In the genomic region with DNA sequence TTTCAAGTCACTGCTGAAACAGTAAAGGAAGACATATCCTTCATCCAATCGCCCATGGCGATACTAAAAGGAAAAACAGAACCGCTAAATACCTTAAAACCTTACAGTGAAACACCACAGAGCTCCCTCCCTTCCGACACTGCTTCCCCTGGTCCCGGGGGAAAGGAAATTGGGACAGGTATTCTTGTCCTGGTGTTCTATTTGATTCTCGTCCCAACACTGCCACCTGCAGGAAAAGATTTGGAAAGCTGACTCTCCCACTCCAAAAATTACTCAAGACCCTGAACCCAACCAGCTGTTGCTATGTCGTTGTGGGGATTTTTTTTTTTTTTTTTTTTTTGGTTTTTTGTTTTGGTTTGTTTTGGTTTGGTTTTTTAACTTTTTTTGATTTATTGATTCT, we compare ENCODE assay signal across 8 mouse cellular contexts. TPM values are rescaled to one million over a fixed set of nuclear protein-coding genes. Genes with fewer than 3 reads are reported as not detected.
DNase-seq lines count a peak whose midpoint lies in the region; ATAC-seq and TF ChIP-seq lines count a peak whose summit lies in the region.

No protein-coding gene starts in this region.

- DNase-seq in liver = peak; percentile 40
- no peak for DNase-seq in liver, embryonic 11.5 days (ENCODE audit: low spot score)
- peak; percentile 35 to 52 for DNase-seq in adrenal gland, postnatal 36 days
- peak; percentile 69 for DNase-seq in kidney, adult 2 months
- peak; percentile 91 for DNase-seq in lung, embryonic 14.5 days
- DNase-seq in right cerebral cortex, adult 18-20 months = peak; percentile 39

- no peaks in the 10 kb centered on the region for H3K9me3 ChIP-seq in liver, embryonic 11.5 days (ENCODE audit: control insufficient read depth, low read length)
- no peaks in the 10 kb centered on the region for H3K9me3 ChIP-seq in forebrain, embryonic 16.5 days (ENCODE audit: control insufficient read depth, low read length)
- H3K9me3 ChIP-seq in lung, embryonic 14.5 days (ENCODE audit: low read depth, low read length) = no peaks in the 10 kb centered on the region

- TF ChIP-seq CTCF in kidney, adult 2 months (conservative IDR thresholded peaks at IDR 0.05; ENCODE audit: insufficient read depth, insufficient read length, low read depth, low read length) = peak; percentile 29
- peak; percentile 69 for TF ChIP-seq CTCF in lung, embryonic 14.5 days (IDR thresholded peaks at IDR 0.05; ENCODE audit: low read depth)

- no peak overlapping the region for H3K4me3 ChIP-seq in liver, embryonic 11.5 days (ENCODE audit: low read depth, low read length)
- H3K4me3 ChIP-seq in forebrain, embryonic 16.5 days (replicated peaks; ENCODE audit: low read length) = no peak overlapping the region; the same call in 1 of the 2 replicates
- H3K4me3 ChIP-seq in kidney, adult 2 months (ENCODE audit: insufficient read depth, low read depth, low read length) = no peak overlapping the region
- no peak overlapping the region for H3K4me3 ChIP-seq in lung, embryonic 14.5 days (ENCODE audit: low read depth, low read length)

- no peak for TF ChIP-seq POLR2A in kidney, adult 2 months (IDR thresholded peaks at IDR 0.05; ENCODE audit: low read depth, low read length)

- 3% methylated on average over 7 of the region's 7 CpGs for WGBS in liver, embryonic 11.5 days
- WGBS in forebrain, embryonic 16.5 days = 1% methylated on average over 7 of the region's 7 CpGs
- 2% methylated on average over 7 of the region's 7 CpGs for WGBS in kidney, adult 2 months
- under 1% methylated on average over 7 of the region's 7 CpGs for WGBS in lung, embryonic 14.5 days

- no peak for ATAC-seq in liver, embryonic 11.5 days (replicated peaks; ENCODE audit: low FRiP score)
- ATAC-seq in forebrain, embryonic 16.5 days = peak; percentile 35; the same call in 1 of the 2 replicates
- ATAC-seq in lung, embryonic 14.5 days (ENCODE audit: insufficient read depth) = peak; percentile 15; the same call in 1 of the 2 replicates
- no peak for ATAC-seq in erythroblast, adult 5-6 weeks (replicated peaks; ENCODE audit: low FRiP score, poor library complexity, severe bottlenecking)

- no peaks in the 10 kb centered on the region for H3K27me3 ChIP-seq in liver, embryonic 11.5 days (replicated peaks; ENCODE audit: control insufficient read depth, insufficient read depth, low read length)
- no peaks in the 10 kb centered on the region for H3K27me3 ChIP-seq in forebrain, embryonic 16.5 days (replicated peaks; ENCODE audit: control insufficient read depth, insufficient read depth, low read length)
- no peaks in the 10 kb centered on the region for H3K27me3 ChIP-seq in kidney, adult 2 months (replicated peaks; ENCODE audit: control insufficient read depth, insufficient read depth, low read length)
- no peaks in the 10 kb centered on the region for H3K27me3 ChIP-seq in lung, embryonic 14.5 days (ENCODE audit: insufficient read depth, low read length)

- 0 out of 2 replicates have a peak, but pooled peaks cover 2% of the 10 kb centered on the region for H3K4me1 ChIP-seq in liver, embryonic 11.5 days (replicated peaks; ENCODE audit: control insufficient read depth, insufficient read depth, low read length)
- H3K4me1 ChIP-seq in forebrain, embryonic 16.5 days (replicated peaks; ENCODE audit: control insufficient read depth, insufficient read depth, low read length) = peaks cover 4% of the 10 kb centered on the region
- no peaks in the 10 kb centered on the region for H3K4me1 ChIP-seq in kidney, adult 2 months (ENCODE audit: control insufficient read depth, insufficient read depth, low read length)
- H3K4me1 ChIP-seq in lung, embryonic 14.5 days (ENCODE audit: insufficient read depth) = no peaks in the 10 kb centered on the region

- H3K36me3 ChIP-seq in liver, embryonic 11.5 days (ENCODE audit: control insufficient read depth, insufficient read depth, low read length) = no peaks in the 10 kb centered on the region
- no peaks in the 10 kb centered on the region for H3K36me3 ChIP-seq in forebrain, embryonic 16.5 days (ENCODE audit: control insufficient read depth, insufficient read depth)
- no peaks in the 10 kb centered on the region for H3K36me3 ChIP-seq in kidney, adult 2 months (ENCODE audit: control insufficient read depth, insufficient read depth, low read length)
- no peaks in the 10 kb centered on the region for H3K36me3 ChIP-seq in lung, embryonic 14.5 days (ENCODE audit: insufficient read depth)

- H3K27ac ChIP-seq in liver, embryonic 11.5 days (ENCODE audit: low read depth, low read length) = no peak overlapping the region
- H3K27ac ChIP-seq in forebrain, embryonic 16.5 days (ENCODE audit: low read length) = no peak overlapping the region
- no peak overlapping the region for H3K27ac ChIP-seq in kidney, adult 2 months (ENCODE audit: insufficient read depth, low read depth, low read length)
- no peak overlapping the region for H3K27ac ChIP-seq in lung, embryonic 14.5 days (ENCODE audit: low read depth)

- no peak overlapping the region for H3K4me2 ChIP-seq in liver, embryonic 11.5 days
- peak overlapping the region; percentile 38; the same call in 1 of the 2 replicates for H3K4me2 ChIP-seq in forebrain, embryonic 16.5 days (ENCODE audit: low read length)
- H3K4me2 ChIP-seq in lung, embryonic 14.5 days = 0 out of 2 replicates have a peak overlapping the region, but pooled peaks have one; percentile 23

- H3K9ac ChIP-seq in liver, embryonic 11.5 days (ENCODE audit: low read depth, low read length) = no peak overlapping the region
- H3K9ac ChIP-seq in forebrain, embryonic 16.5 days (replicated peaks; ENCODE audit: low read depth, low read length) = no peak overlapping the region
- no peak overlapping the region for H3K9ac ChIP-seq in lung, embryonic 14.5 days

RNA-seq across cellular contexts. Expression of a gene that starts 24.6 kb away (rescaled TPM):
- 1,154 and 1,248 TPM in 2 replicates for polyA plus RNA-seq in liver, embryonic 11.5 days (2014; fragmentation: Nextera tagmentation; extraction: Ambion mirVana)
- 100 to 1,000 TPM; 711 to 729 TPM for total RNA-seq in adrenal gland, postnatal 36 days (2021)
- 451 and 473 TPM in 2 replicates for polyA plus RNA-seq in forebrain, embryonic 16.5 days (2015; fragmentation: Nextera tagmentation; extraction: Ambion mirVana)
- polyA plus RNA-seq in kidney, adult 2 months (2012; rRNA removed) = 1,151 and 1,243 TPM in 2 replicates
- polyA plus RNA-seq in lung, embryonic 14.5 days (2014; fragmentation: Nextera tagmentation; extraction: Ambion mirVana) = 935 and 940 TPM in 2 replicates
- 613 and 630 TPM in 2 replicates for total RNA-seq in erythroblast, adult 5-6 weeks (2015; ENCODE audit: low replicate concordance)
- 242 and 301 TPM in 2 replicates for total RNA-seq in erythroblast, adult 5-6 weeks (2017; ENCODE audit: low replicate concordance)

RNA-seq across cellular contexts. Expression of a gene that starts 41.7 kb away (rescaled TPM):
- 3.5 and 4.5 TPM in 2 replicates for polyA plus RNA-seq in liver, embryonic 11.5 days (2014; fragmentation: Nextera tagmentation; extraction: Ambion mirVana)
- total RNA-seq in adrenal gland, postnatal 36 days (2021) = 10 to 100 TPM; 32.9 to 45.2 TPM
- polyA plus RNA-seq in forebrain, embryonic 16.5 days (2015; fragmentation: Nextera tagmentation; extraction: Ambion mirVana) = 7.2 and 7.6 TPM in 2 replicates
- polyA plus RNA-seq in kidney, adult 2 months (2012; rRNA removed) = 26.3 and 27.3 TPM in 2 replicates
- 4.5 and 4.6 TPM in 2 replicates for polyA plus RNA-seq in lung, embryonic 14.5 days (2014; fragmentation: Nextera tagmentation; extraction: Ambion mirVana)
- total RNA-seq in erythroblast, adult 5-6 weeks (2015; ENCODE audit: low replicate concordance) = 3.3 and 12.7 TPM in 2 replicates
- total RNA-seq in erythroblast, adult 5-6 weeks (2017; ENCODE audit: low replicate concordance) = 17.6 and 19.5 TPM in 2 replicates

RNA-seq across cellular contexts. Expression of a gene that starts 50.5 kb away (rescaled TPM):
- polyA plus RNA-seq in liver, embryonic 11.5 days (2014; fragmentation: Nextera tagmentation; extraction: Ambion mirVana) = 0.18 and 0.38 TPM in 2 replicates
- total RNA-seq in adrenal gland, postnatal 36 days (2021) = 1 to 10 TPM; 6.4 to 8.6 TPM
- 1.4 and 2.0 TPM in 2 replicates for polyA plus RNA-seq in forebrain, embryonic 16.5 days (2015; fragmentation: Nextera tagmentation; extraction: Ambion mirVana)
- polyA plus RNA-seq in kidney, adult 2 months (2012; rRNA removed) = 80.3 and 98.8 TPM in 2 replicates
- polyA plus RNA-seq in lung, embryonic 14.5 days (2014; fragmentation: Nextera tagmentation; extraction: Ambion mirVana) = 0.55 and 1.4 TPM in 2 replicates
- not detected in 2 replicates for total RNA-seq in erythroblast, adult 5-6 weeks (2015; ENCODE audit: low replicate concordance)
- 0.42 TPM in 1 of 2 replicates, not detected in the other for total RNA-seq in erythroblast, adult 5-6 weeks (2017; ENCODE audit: low replicate concordance)

RNA-seq across cellular contexts. Expression of a gene that starts 51.0 kb away (rescaled TPM):
- polyA plus RNA-seq in liver, embryonic 11.5 days (2014; fragmentation: Nextera tagmentation; extraction: Ambion mirVana) = 6.2 and 7.6 TPM in 2 replicates
- 1 to 10 TPM; 1.4 to 3.2 TPM for total RNA-seq in adrenal gland, postnatal 36 days (2021)
- polyA plus RNA-seq in forebrain, embryonic 16.5 days (2015; fragmentation: Nextera tagmentation; extraction: Ambion mirVana) = 2.8 and 3.9 TPM in 2 replicates
- polyA plus RNA-seq in kidney, adult 2 months (2012; rRNA removed) = 9.7 and 10.4 TPM in 2 replicates
- 11.3 and 11.8 TPM in 2 replicates for polyA plus RNA-seq in lung, embryonic 14.5 days (2014; fragmentation: Nextera tagmentation; extraction: Ambion mirVana)
- total RNA-seq in erythroblast, adult 5-6 weeks (2015; ENCODE audit: low replicate concordance) = 3.1 TPM in 1 of 2 replicates, not detected in the other
- 0.68 and 5.3 TPM in 2 replicates for total RNA-seq in erythroblast, adult 5-6 weeks (2017; ENCODE audit: low replicate concordance)

Comparison
In these comparisons a context has a peak if more than half of its experiments do, and no peak if none do; other contexts are left out.
1. ATAC-seq: peak in forebrain, embryonic 16.5 days (single experiment) and lung, embryonic 14.5 days (single experiment); none in liver, embryonic 11.5 days (single experiment) and erythroblast, adult 5-6 weeks (single experiment).
2. RNA of a gene that starts 50.5 kb away (polyA plus RNA-seq): 80.3 to 98.8 TPM in kidney, adult 2 months; 1.4 to 2.0 TPM in forebrain, embryonic 16.5 days, 0.55 to 1.4 TPM in lung, embryonic 14.5 days and 0.18 to 0.38 TPM in liver, embryonic 11.5 days; every median in the first group is over 10 times any median in the second.